33 mouse cellular contexts compared by ENCODE assay signal in the genomic region with DNA sequence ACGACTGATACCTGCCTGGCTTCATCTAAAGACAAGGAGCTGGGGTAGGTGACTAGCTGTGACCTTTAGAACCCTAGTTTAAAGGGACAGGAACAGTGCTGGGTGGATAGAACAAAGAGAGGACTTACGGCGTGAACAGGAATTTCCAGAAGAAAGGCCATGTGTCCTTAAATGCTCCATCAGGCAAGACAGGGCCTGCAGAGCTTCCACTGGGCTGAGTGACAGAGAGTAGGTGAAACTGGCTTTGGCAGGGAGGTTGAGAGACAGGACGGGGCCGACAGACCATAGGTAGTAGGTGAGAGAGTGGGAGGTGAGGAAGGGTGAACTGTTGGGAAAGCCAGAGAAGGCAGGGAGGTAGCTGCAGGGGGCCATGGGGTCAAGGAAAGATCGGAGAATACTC. TPM values are rescaled to one million over a fixed set of nuclear protein-coding genes. Genes with fewer than 3 reads are reported as not detected.
DNase-seq lines count a peak whose midpoint lies in the region; ATAC-seq and TF ChIP-seq lines count a peak whose summit lies in the region.
"Had no signal": no experiment of that assay in that cellular context is flagged by ENCODE, and none has a peak within 500 bp of the region (broad histone marks: within the 10 kb centered on the region; RNA-seq: fewer than 3 reads in every experiment).

No protein-coding gene starts in this region.

- peak overlapping the region; percentile 70; the same call in 1 of the 2 replicates for H3K9ac ChIP-seq in ES-E14 (ENCODE audit: insufficient read depth, low read depth, low read length, poor library complexity, severe bottlenecking)
- H3K9ac ChIP-seq in stomach, postnatal 0 days (ENCODE audit: low read length): no peak overlapping the region
- no peak overlapping the region for H3K9ac ChIP-seq in lung, postnatal 0 days (replicated peaks; ENCODE audit: low read depth)
- H3K9ac ChIP-seq: embryonic facial prominence, embryonic 12.5 days; embryonic facial prominence, embryonic 15.5 days; forebrain, embryonic 13.5 days; hindbrain, embryonic 13.5 days had no signal

- TF ChIP-seq CTCF in testis, adult 2 months (IDR thresholded peaks at IDR 0.05; ENCODE audit: control insufficient read depth, insufficient read depth, insufficient replicate concordance, low read depth, low read length): no peak
- no peak for TF ChIP-seq CTCF in stomach, postnatal 0 days (IDR thresholded peaks at IDR 0.05; ENCODE audit: low read depth)
- no peak for TF ChIP-seq CTCF in lung, postnatal 0 days (IDR thresholded peaks at IDR 0.05)

- DNase-seq in testis, postnatal 14 days (ENCODE audit: low spot score): no peak
- DNase-seq in ES-E14 (ENCODE audit: low read depth, low spot score): no peak
- peak; percentile 98 for DNase-seq in fat pad, adult 2 months (ENCODE audit: extremely low read depth, low read depth, low spot score)
- no peak for DNase-seq in stomach, postnatal 0 days (ENCODE audit: low spot score)
- no peak for DNase-seq in left cerebral cortex, adult 18-20 months (ENCODE audit: low spot score in 2 of 2)
- DNase-seq in lung, postnatal 0 days (ENCODE audit: low spot score): no peak
- DNase-seq: adrenal gland, adult 2 months; adrenal gland, postnatal 14 days; cerebellum, adult 11 months; cerebellum, adult 2 months; cerebellum, adult 9-11 months; cerebellum, postnatal 25 days; gastrocnemius, postnatal 10 days; heart, adult 11 months had no signal

- H3K4me1 ChIP-seq in testis, adult 2 months (ENCODE audit: control insufficient read depth, insufficient read depth, low read length): peaks cover 10% of the 10 kb centered on the region
- peaks cover 4 to 24% of the 10 kb centered on the region in 2 experiments; a peak in 3 of 4 replicates for H3K4me1 ChIP-seq in ES-E14 (ENCODE audit: control insufficient read depth in 2 of 2, insufficient read depth in 2 of 2, low read length in 2 of 2, poor library complexity in 1 of 2)
- H3K4me1 ChIP-seq in stomach, postnatal 0 days (replicated peaks; ENCODE audit: control insufficient read depth, insufficient read depth): no peaks in the 10 kb centered on the region
- no peaks in the 10 kb centered on the region for H3K4me1 ChIP-seq in lung, postnatal 0 days (ENCODE audit: insufficient read depth, low read depth, low read length)
- H3K4me1 ChIP-seq: embryonic facial prominence, embryonic 12.5 days; embryonic facial prominence, embryonic 15.5 days; forebrain, embryonic 13.5 days; hindbrain, embryonic 13.5 days had no signal

- TF ChIP-seq POLR2A in testis, adult 2 months (IDR thresholded peaks at IDR 0.05; ENCODE audit: control insufficient read depth, low read depth, low read length): no peak

- H3K4me2 ChIP-seq in stomach, postnatal 0 days (replicated peaks; ENCODE audit: low read depth): no peak overlapping the region
- H3K4me2 ChIP-seq in lung, postnatal 0 days (replicated peaks; ENCODE audit: low read depth, low read length): no peak overlapping the region
- H3K4me2 ChIP-seq: embryonic facial prominence, embryonic 12.5 days; embryonic facial prominence, embryonic 15.5 days; forebrain, embryonic 13.5 days; heart, embryonic 11.5 days; hindbrain, embryonic 13.5 days had no signal

- in situ Hi-C loops in ES-E14 (cut with MboI; ENCODE audit: low sequenced_read_pairs in 2 of 2, unreplicated experiment in 2 of 2): no loop called here

- peak; percentile 40; the same call in 1 of the 2 replicates for ATAC-seq in stomach, postnatal 0 days (ENCODE audit: low FRiP score, low TSS enrichment)
- no peak for ATAC-seq in megakaryocyte progenitor cell, adult 5-6 weeks (replicated peaks; ENCODE audit: poor library complexity)
- ATAC-seq in lung, postnatal 0 days: no peak
- ATAC-seq: forebrain, embryonic 13.5 days; forebrain, embryonic 16.5 days; hindbrain, postnatal 0 days; inflammation-experienced regulatory T-cells, adult 6 months had no signal

- no peaks in the 10 kb centered on the region for H3K27me3 ChIP-seq in testis, adult 2 months (ENCODE audit: control insufficient read depth, insufficient read depth, low read length)
- H3K27me3 ChIP-seq in stomach, postnatal 0 days (ENCODE audit: control insufficient read depth, insufficient read depth, low read length): no peaks in the 10 kb centered on the region
- H3K27me3 ChIP-seq in lung, postnatal 0 days (replicated peaks; ENCODE audit: insufficient read depth, low read length): no peaks in the 10 kb centered on the region
- H3K27me3 ChIP-seq: embryonic facial prominence, embryonic 12.5 days; embryonic facial prominence, embryonic 15.5 days; forebrain, embryonic 13.5 days; hindbrain, embryonic 13.5 days had no signal

- no peak for TF ChIP-seq EP300 in stomach, postnatal 0 days (optimal IDR thresholded peaks at IDR 0.05)
- TF ChIP-seq EP300 in lung, postnatal 0 days (IDR thresholded peaks at IDR 0.05): no peak

- WGBS in stomach, postnatal 0 days: 35% methylated on average over 6 of the region's 6 CpGs
- 43% methylated on average over 6 of the region's 6 CpGs for WGBS in lung, postnatal 0 days

- H3K9me3 ChIP-seq in ES-E14 (ENCODE audit: control insufficient read depth, insufficient read depth, low read depth, low read length): no peaks in the 10 kb centered on the region
- no peaks in the 10 kb centered on the region for H3K9me3 ChIP-seq in stomach, postnatal 0 days (ENCODE audit: control insufficient read depth, low read length)
- no peaks in the 10 kb centered on the region for H3K9me3 ChIP-seq in lung, postnatal 0 days (ENCODE audit: low read length)
- H3K9me3 ChIP-seq: embryonic facial prominence, embryonic 12.5 days; embryonic facial prominence, embryonic 15.5 days; forebrain, embryonic 13.5 days; hindbrain, embryonic 13.5 days had no signal

- no peak overlapping the region for H3K27ac ChIP-seq in testis, adult 2 months (ENCODE audit: control insufficient read depth, insufficient read depth, low read depth, low read length)
- H3K27ac ChIP-seq in ES-E14 (ENCODE audit: insufficient read depth, low read depth, low read length, poor library complexity, severe bottlenecking): peak overlapping the region; percentile 49; the same call in 1 of the 2 replicates
- no peak overlapping the region for H3K27ac ChIP-seq in stomach, postnatal 0 days (replicated peaks)
- H3K27ac ChIP-seq in lung, postnatal 0 days (ENCODE audit: low read length): no peak overlapping the region
- H3K27ac ChIP-seq: embryonic facial prominence, embryonic 12.5 days; embryonic facial prominence, embryonic 15.5 days; forebrain, embryonic 13.5 days; hindbrain, embryonic 13.5 days; hindbrain, postnatal 0 days had no signal

- H3K36me3 ChIP-seq in testis, adult 2 months (ENCODE audit: control insufficient read depth, insufficient read depth, low read length): no peaks in the 10 kb centered on the region
- H3K36me3 ChIP-seq in ES-E14 (ENCODE audit: control insufficient read depth, insufficient read depth, low read length, poor library complexity, severe bottlenecking): no peaks in the 10 kb centered on the region
- H3K36me3 ChIP-seq in stomach, postnatal 0 days (ENCODE audit: control insufficient read depth, insufficient read depth, low read length): no peaks in the 10 kb centered on the region
- no peaks in the 10 kb centered on the region for H3K36me3 ChIP-seq in lung, postnatal 0 days (ENCODE audit: insufficient read depth, low read length)
- H3K36me3 ChIP-seq: embryonic facial prominence, embryonic 12.5 days; embryonic facial prominence, embryonic 15.5 days; hindbrain, embryonic 13.5 days had no signal

- H3K4me3 ChIP-seq in testis, adult 2 months (ENCODE audit: control insufficient read depth, low read depth, low read length): peak overlapping the region; percentile 58
- H3K4me3 ChIP-seq in ES-E14 (ENCODE audit: insufficient read depth in 1 of 2, low read depth in 1 of 2, low read length in 2 of 2, poor library complexity in 1 of 2, severe bottlenecking in 1 of 2): peak overlapping the region in 1 of 2 experiments; percentile 49; a peak in 1 of 4 replicates
- H3K4me3 ChIP-seq in stomach, postnatal 0 days (ENCODE audit: low read depth, low read length): no peak overlapping the region
- H3K4me3 ChIP-seq in lung, postnatal 0 days (ENCODE audit: low read depth, low read length): no peak overlapping the region
- H3K4me3 ChIP-seq: embryonic facial prominence, embryonic 12.5 days; embryonic facial prominence, embryonic 15.5 days; forebrain, embryonic 13.5 days; hindbrain, embryonic 13.5 days had no signal

TF ChIP-seq in ES-E14, 5 proteins besides CTCF, POLR2A, EP300 and RAD21 (continues in another document):
- no peak for TF ChIP-seq HCFC1 (IDR thresholded peaks at IDR 0.05; ENCODE audit: borderline replicate concordance, insufficient read depth, low read length)

RNA-seq across cellular contexts. Expression of a gene that starts 10.7 kb away (rescaled TPM):
- 3.2 and 3.6 TPM in 2 replicates for polyA plus RNA-seq in testis, adult 2 months (2012; rRNA removed)
- 80.5 and 158 TPM in 2 replicates for total RNA-seq in ES-E14 (2012; rRNA removed)
- polyA plus RNA-seq in stomach, postnatal 0 days (2015; fragmentation: Nextera tagmentation; extraction: Ambion mirVana): 15.1 and 15.5 TPM in 2 replicates
- total RNA-seq in left cerebral cortex, adult 18-20 months (2021): under 1 TPM; 0.35 to 0.37 TPM
- 0.59 and 2.3 TPM in 2 replicates for total RNA-seq in megakaryocyte progenitor cell, adult 5-6 weeks (2015)
- total RNA-seq in megakaryocyte progenitor cell, adult 5-6 weeks (2017): 0.74 and 3.0 TPM in 2 replicates
- 2.9 and 3.3 TPM in 2 replicates for polyA plus RNA-seq in lung, postnatal 0 days (2015; fragmentation: Nextera tagmentation; extraction: Ambion mirVana)
- total RNA-seq: gastrocnemius, adult 18-20 months; gastrocnemius, postnatal 10 days; gastrocnemius, postnatal 4 days had no signal
- polyA plus RNA-seq: adrenal gland, adult 2 months; forebrain, embryonic 13.5 days; forebrain, embryonic 16.5 days had no signal

RNA-seq across cellular contexts. Expression of a gene that starts 12.5 kb away (rescaled TPM):
- not detected in 2 replicates for polyA plus RNA-seq in testis, adult 2 months (2012; rRNA removed)
- 1.6 and 4.5 TPM in 2 replicates for total RNA-seq in ES-E14 (2012; rRNA removed)
- 1.7 and 2.0 TPM in 2 replicates for polyA plus RNA-seq in stomach, postnatal 0 days (2015; fragmentation: Nextera tagmentation; extraction: Ambion mirVana)
- not detected for total RNA-seq in left cerebral cortex, adult 18-20 months (2021)
- not detected in 2 replicates for total RNA-seq in megakaryocyte progenitor cell, adult 5-6 weeks (2015)
- total RNA-seq in megakaryocyte progenitor cell, adult 5-6 weeks (2017): not detected in 2 replicates
- 0.27 and 0.31 TPM in 2 replicates for polyA plus RNA-seq in lung, postnatal 0 days (2015; fragmentation: Nextera tagmentation; extraction: Ambion mirVana)
- total RNA-seq: adrenal gland, adult 2 months; adrenal gland, postnatal 14 days; adrenal gland, postnatal 4 days; common myeloid progenitor, adult 5-6 weeks; gastrocnemius, adult 18-20 months; gastrocnemius, postnatal 10 days; gastrocnemius, postnatal 4 days; heart, adult 8-10 months; heart, postnatal 25 days; hematopoietic stem cell, adult 5-6 weeks; hindbrain, postnatal 0 days had no signal
- polyA plus RNA-seq: embryonic facial prominence, embryonic 12.5 days; forebrain, embryonic 13.5 days; forebrain, embryonic 16.5 days; heart, embryonic 11.5 days; heart, embryonic 14.5 days; heart, postnatal 0 days; hindbrain, embryonic 13.5 days; hindbrain, postnatal 0 days; inflammation-experienced regulatory T-cells, adult 6 months had no signal

RNA-seq across cellular contexts. Expression of a gene that starts 16.6 kb away (rescaled TPM):
- polyA plus RNA-seq in testis, adult 2 months (2012; rRNA removed): 0.11 TPM in 1 of 2 replicates, not detected in the other
- total RNA-seq in ES-E14 (2012; rRNA removed): 27.1 and 60.6 TPM in 2 replicates
- 3.3 and 3.8 TPM in 2 replicates for polyA plus RNA-seq in stomach, postnatal 0 days (2015; fragmentation: Nextera tagmentation; extraction: Ambion mirVana)
- not detected for total RNA-seq in left cerebral cortex, adult 18-20 months (2021)
- not detected in 2 replicates for total RNA-seq in megakaryocyte progenitor cell, adult 5-6 weeks (2015)
- not detected in 2 replicates for total RNA-seq in megakaryocyte progenitor cell, adult 5-6 weeks (2017)
- polyA plus RNA-seq in lung, postnatal 0 days (2015; fragmentation: Nextera tagmentation; extraction: Ambion mirVana): 1.7 and 1.9 TPM in 2 replicates
- total RNA-seq: common myeloid progenitor, adult 5-6 weeks; gastrocnemius, adult 18-20 months; hematopoietic stem cell, adult 5-6 weeks had no signal
- polyA plus RNA-seq: forebrain, embryonic 13.5 days; inflammation-experienced regulatory T-cells, adult 6 months had no signal

RNA-seq across cellular contexts. Expression of a gene that starts 27.5 kb away (rescaled TPM):
- 2.4 and 3.1 TPM in 2 replicates for polyA plus RNA-seq in testis, adult 2 months (2012; rRNA removed)
- 2.0 and 3.0 TPM in 2 replicates for total RNA-seq in ES-E14 (2012; rRNA removed)
- polyA plus RNA-seq in stomach, postnatal 0 days (2015; fragmentation: Nextera tagmentation; extraction: Ambion mirVana): 7.3 and 8.0 TPM in 2 replicates
- total RNA-seq in left cerebral cortex, adult 18-20 months (2021): 1 to 10 TPM; 2.2 to 3.2 TPM
- not detected in 2 replicates for total RNA-seq in megakaryocyte progenitor cell, adult 5-6 weeks (2015)
- total RNA-seq in megakaryocyte progenitor cell, adult 5-6 weeks (2017): not detected in 2 replicates
- polyA plus RNA-seq in lung, postnatal 0 days (2015; fragmentation: Nextera tagmentation; extraction: Ambion mirVana): 56.9 and 58.3 TPM in 2 replicates
- total RNA-seq: common myeloid progenitor, adult 5-6 weeks; hematopoietic stem cell, adult 5-6 weeks had no signal

Comparison
In these comparisons a context has a peak if more than half of its experiments do, and no peak if none do; other contexts are left out.
1. RNA of a gene that starts 10.7 kb away (total RNA-seq): 80.5 to 158 TPM in ES-E14; 0.59 to 3.0 TPM in megakaryocyte progenitor cell, adult 5-6 weeks and 0.35 to 0.37 TPM in left cerebral cortex, adult 18-20 months; every median in the first group is over 10 times any median in the second.
2. RNA of a gene that starts 16.6 kb away (total RNA-seq): 27.1 to 60.6 TPM in ES-E14; not detected in left cerebral cortex, adult 18-20 months and not detected in megakaryocyte progenitor cell, adult 5-6 weeks; every median in the first group is over 10 times any median in the second.